24 mouse cellular contexts compared by ENCODE assay signal in genomic region chr2:21018535-21018934, GRCm38 (mm10).
"Had no signal": no experiment of that assay in that cellular context is flagged by ENCODE, and none has a peak within 500 bp of the region (broad histone marks: within the 10 kb centered on the region; RNA-seq: fewer than 3 reads in every experiment).

No protein-coding gene starts in this region.

- H3K9ac ChIP-seq: heart, embryonic 13.5 days; heart, embryonic 15.5 days; hindbrain, embryonic 13.5 days; hindbrain, embryonic 15.5 days; kidney, embryonic 15.5 days; limb, embryonic 12.5 days; liver, embryonic 14.5 days had no signal

- H3K27me3 ChIP-seq: heart, embryonic 13.5 days; heart, embryonic 15.5 days; hindbrain, embryonic 13.5 days; hindbrain, embryonic 15.5 days; kidney, embryonic 15.5 days; limb, embryonic 12.5 days had no signal

- H3K9me3 ChIP-seq: heart, embryonic 13.5 days; heart, embryonic 15.5 days; hindbrain, embryonic 13.5 days; hindbrain, embryonic 15.5 days; kidney, embryonic 15.5 days; limb, embryonic 10.5 days; limb, embryonic 12.5 days had no signal

- DNase-seq: gastrocnemius, postnatal 14 days; gastrocnemius, postnatal 36 days; heart, adult 2 months; heart, postnatal 14 days; heart, postnatal 36 days; kidney, adult 11 months; kidney, adult 2 months; kidney, adult 9 months; kidney, postnatal 14 days; kidney, postnatal 36 days; layer of hippocampus, adult 9-11 months; layer of hippocampus, postnatal 36 days; liver had no signal

- H3K4me3 ChIP-seq: heart, adult 2 months; heart, embryonic 13.5 days; heart, embryonic 15.5 days; hindbrain, embryonic 13.5 days; hindbrain, embryonic 15.5 days; kidney, embryonic 15.5 days; limb, embryonic 10.5 days; limb, embryonic 12.5 days had no signal

- H3K4me1 ChIP-seq: heart, embryonic 13.5 days; hindbrain, embryonic 13.5 days; hindbrain, embryonic 15.5 days; kidney, embryonic 15.5 days; limb, embryonic 12.5 days had no signal

- H3K36me3 ChIP-seq: heart, embryonic 13.5 days; heart, embryonic 15.5 days; hindbrain, embryonic 13.5 days; hindbrain, embryonic 15.5 days; kidney, embryonic 15.5 days; limb, embryonic 10.5 days; limb, embryonic 12.5 days had no signal

- H3K27ac ChIP-seq: heart, adult 2 months; heart, embryonic 13.5 days; heart, embryonic 15.5 days; hindbrain, embryonic 13.5 days; hindbrain, embryonic 15.5 days; hindbrain, postnatal 0 days; kidney, embryonic 15.5 days; kidney, postnatal 0 days; limb, embryonic 10.5 days; limb, embryonic 12.5 days; liver, embryonic 14.5 days had no signal

- ATAC-seq: hindbrain, postnatal 0 days; intestine, embryonic 16.5 days had no signal
